23 mouse cellular contexts compared by ENCODE assay signal in genomic region chr7:130930401-130930800, GRCm38 (mm10). TPM values are rescaled to one million over a fixed set of nuclear protein-coding genes. Genes with fewer than 3 reads are reported as not detected.
DNase-seq lines count a peak whose midpoint lies in the region; ATAC-seq and TF ChIP-seq lines count a peak whose summit lies in the region.
"Had no signal": no experiment of that assay in that cellular context is flagged by ENCODE, and none has a peak within 500 bp of the region (broad histone marks: within the 10 kb centered on the region; RNA-seq: fewer than 3 reads in every experiment).

No protein-coding gene starts in this region.

- intact Hi-C loops in gastrocnemius, adult 2 months (cut with DNase I), result no loop called here

- 39% methylated on average over 3 of the region's 3 CpGs for WGBS in liver, embryonic 14.5 days (ENCODE audit: insufficient replicate concordance)
- 65% methylated on average over 3 of the region's 3 CpGs for WGBS in midbrain, embryonic 11.5 days

- DNase-seq in gastrocnemius, adult 2 months, result no peak
- no peak for DNase-seq in gastrocnemius, adult 18-20 months (ENCODE audit: low spot score)
- DNase-seq in liver, embryonic 14.5 days (ENCODE audit: low read depth in 3 of 3, low spot score in 3 of 3), result no peak
- DNase-seq in liver (no peak), CH12.LX (ENCODE audit: extremely low read depth) (peak; percentile 6)
- DNase-seq in naive thymus-derived CD4-positive, alpha-beta T cell, adult 2 months (ENCODE audit: low read depth), result peak; percentile 24
- DNase-seq in midbrain, embryonic 11.5 days (ENCODE audit: low spot score, missing footprints), result no peak
- DNase-seq: adrenal gland, postnatal 10 days; cerebellum, adult 9-10 months; heart, postnatal 36 days; kidney, adult 11 months; lung, postnatal 36 days; retina, postnatal 1 day; thymus, postnatal 25 days had no signal

- no peaks in the 10 kb centered on the region for H3K4me1 ChIP-seq in liver, embryonic 14.5 days (replicated peaks; ENCODE audit: control insufficient read depth in 2 of 2, insufficient read depth in 2 of 2, low read length in 1 of 2)
- no peaks in the 10 kb centered on the region for H3K4me1 ChIP-seq in CH12.LX (ENCODE audit: control insufficient read depth in 1 of 2, insufficient read depth in 2 of 2)
- H3K4me1 ChIP-seq in midbrain, embryonic 11.5 days (ENCODE audit: control insufficient read depth, insufficient read depth, low read length), result no peaks in the 10 kb centered on the region; the same call in 1 of the 2 replicates
- H3K4me1 ChIP-seq: embryonic facial prominence, embryonic 12.5 days; limb, embryonic 12.5 days; liver, embryonic 15.5 days had no signal

- no peaks in the 10 kb centered on the region for H3K9me3 ChIP-seq in liver, embryonic 14.5 days (ENCODE audit: control insufficient read depth, low read length)
- peaks cover 4% of the 10 kb centered on the region for H3K9me3 ChIP-seq in CH12.LX (replicated peaks; ENCODE audit: low read length)
- H3K9me3 ChIP-seq in midbrain, embryonic 11.5 days (ENCODE audit: control insufficient read depth, low read length), result no peaks in the 10 kb centered on the region
- H3K9me3 ChIP-seq: embryonic facial prominence, embryonic 12.5 days; forebrain, embryonic 15.5 days; hindbrain, embryonic 15.5 days; limb, embryonic 12.5 days; liver, embryonic 15.5 days had no signal

- H3K4me2 ChIP-seq in liver, embryonic 14.5 days (ENCODE audit: low read depth), result no peak overlapping the region
- H3K4me2 ChIP-seq in CH12.LX (ENCODE audit: insufficient read depth, low read depth, poor library complexity, severe bottlenecking), result no peak overlapping the region
- H3K4me2 ChIP-seq in midbrain, embryonic 11.5 days, result no peak overlapping the region
- H3K4me2 ChIP-seq: embryonic facial prominence, embryonic 12.5 days; forebrain, embryonic 15.5 days; hindbrain, embryonic 15.5 days; limb, embryonic 12.5 days; liver, embryonic 15.5 days had no signal

- H3K36me3 ChIP-seq in liver, embryonic 14.5 days (replicated peaks; ENCODE audit: control insufficient read depth, insufficient read depth, low read depth), result no peaks in the 10 kb centered on the region
- no peaks in the 10 kb centered on the region for H3K36me3 ChIP-seq in CH12.LX (replicated peaks in 1 of 2; ENCODE audit: control insufficient read depth in 1 of 2, insufficient read depth in 1 of 2, low read length in 1 of 2)
- no peaks in the 10 kb centered on the region for H3K36me3 ChIP-seq in midbrain, embryonic 11.5 days (ENCODE audit: control insufficient read depth, insufficient read depth, low read length)
- H3K36me3 ChIP-seq: embryonic facial prominence, embryonic 12.5 days; forebrain, embryonic 15.5 days; hindbrain, embryonic 15.5 days; limb, embryonic 12.5 days; liver, embryonic 15.5 days had no signal

- peak; percentile 17; the same call in 1 of the 2 replicates for TF ChIP-seq RAD21 in CH12.LX (IDR thresholded peaks at IDR 0.05; ENCODE audit: low read depth, low read length)

- peak; percentile 41 for TF ChIP-seq CTCF in gastrocnemius, adult 2 months (IDR thresholded peaks at IDR 0.05)
- TF ChIP-seq CTCF in liver, embryonic 14.5 days (IDR thresholded peaks at IDR 0.05; ENCODE audit: low read depth), result peak; percentile 36; the same call in 1 of the 2 replicates
- peak; percentile 18 to 59; a peak in 2 of 4 replicates for TF ChIP-seq CTCF in CH12.LX (conservative IDR thresholded peaks at IDR 0.05 in 1 of 2, IDR thresholded peaks at IDR 0.05 in 1 of 2; ENCODE audit: low read depth in 2 of 2, low read length in 2 of 2)

- dilution Hi-C loops in CH12.LX (cut with MboI; ENCODE audit: extremely low pct_ligation_motif_present, extremely low pct_unique_long_range_greater_than_20kb, low sequenced_read_pairs), result no loop called here

- no peaks in the 10 kb centered on the region for H3K79me2 ChIP-seq in CH12.LX (replicated peaks; ENCODE audit: control insufficient read depth, extremely low read depth, insufficient read depth, poor library complexity, severe bottlenecking)

- H3K9ac ChIP-seq in liver, embryonic 14.5 days (replicated peaks), result no peak overlapping the region
- H3K9ac ChIP-seq in CH12.LX (ENCODE audit: insufficient read depth, low read depth), result no peak overlapping the region
- H3K9ac ChIP-seq in midbrain, embryonic 11.5 days (ENCODE audit: low read length), result no peak overlapping the region
- H3K9ac ChIP-seq: embryonic facial prominence, embryonic 12.5 days; forebrain, embryonic 15.5 days; hindbrain, embryonic 15.5 days; limb, embryonic 12.5 days; liver, embryonic 15.5 days had no signal

- in situ Hi-C loops in CH12.LX (cut with MboI; ENCODE audit: low pct_ligation_motif_present, low pct_unique_long_range_greater_than_20kb, low sequenced_read_pairs), result no loop called here

- TF ChIP-seq POLR2A in CH12.LX (IDR thresholded peaks at IDR 0.05; ENCODE audit: low read depth, low read length), result no peak

- H3K27ac ChIP-seq in gastrocnemius, adult 2 months, result no peak overlapping the region
- H3K27ac ChIP-seq in liver, embryonic 14.5 days, result no peak overlapping the region
- H3K27ac ChIP-seq in CH12.LX (ENCODE audit: insufficient read depth, low read depth), result no peak overlapping the region
- no peak overlapping the region for H3K27ac ChIP-seq in midbrain, embryonic 11.5 days (ENCODE audit: low read depth, low read length)
- H3K27ac ChIP-seq: embryonic facial prominence, embryonic 12.5 days; forebrain, embryonic 15.5 days; hindbrain, embryonic 15.5 days; limb, embryonic 12.5 days; liver, embryonic 15.5 days had no signal

- no peak for TF ChIP-seq EP300 in liver, embryonic 14.5 days (IDR thresholded peaks at IDR 0.05; ENCODE audit: low read depth)
- TF ChIP-seq EP300 in CH12.LX (IDR thresholded peaks at IDR 0.05; ENCODE audit: low read length), result no peak

- peaks cover 20% of the 10 kb centered on the region for H3K27me3 ChIP-seq in liver, embryonic 14.5 days (ENCODE audit: control insufficient read depth, insufficient read depth, low read length)
- peaks cover 43% of the 10 kb centered on the region for H3K27me3 ChIP-seq in CH12.LX (replicated peaks)
- H3K27me3 ChIP-seq in midbrain, embryonic 11.5 days (ENCODE audit: control insufficient read depth, insufficient read depth, low read length), result peaks cover 18% of the 10 kb centered on the region
- H3K27me3 ChIP-seq: Patski had no signal

- no peak overlapping the region for H3K4me3 ChIP-seq in gastrocnemius, adult 2 months
- no peak overlapping the region for H3K4me3 ChIP-seq in liver, embryonic 14.5 days (ENCODE audit: insufficient read depth in 1 of 2, low read depth in 2 of 2, low read length in 2 of 2)
- no peak overlapping the region for H3K4me3 ChIP-seq in CH12.LX (replicated peaks in 1 of 3; ENCODE audit: low read depth in 2 of 3, low read length in 2 of 3, poor library complexity in 1 of 3)
- no peak overlapping the region for H3K4me3 ChIP-seq in midbrain, embryonic 11.5 days (ENCODE audit: low read depth, low read length)
- H3K4me3 ChIP-seq: embryonic facial prominence, embryonic 12.5 days; erythroblast, embryonic 14.5 days; forebrain, embryonic 15.5 days; hindbrain, embryonic 15.5 days; limb, embryonic 12.5 days; liver, embryonic 15.5 days had no signal

- no peak for ATAC-seq in liver, embryonic 14.5 days (ENCODE audit: insufficient read depth)
- ATAC-seq in midbrain, embryonic 11.5 days (ENCODE audit: low FRiP score), result no peak
- ATAC-seq: activated CD4-positive, CD25-positive, alpha-beta regulatory T cell, adult 4 months; forebrain, embryonic 15.5 days; Patski had no signal

TF ChIP-seq in CH12.LX, 34 proteins besides CTCF, POLR2A, EP300 and RAD21:
- TF ChIP-seq MAFK (IDR thresholded peaks at IDR 0.05; ENCODE audit: insufficient replicate concordance, low read length) (no peak), MAZ (IDR thresholded peaks at IDR 0.05; ENCODE audit: low read depth, low read length) (no peak), SMC3 (IDR thresholded peaks at IDR 0.05; ENCODE audit: low read depth, low read length) (peak; percentile 31), ZNF384 (IDR thresholded peaks at IDR 0.05; ENCODE audit: low read depth, low read length) (no peak), TCF12 (IDR thresholded peaks at IDR 0.05; ENCODE audit: low read depth, low read length) (no peak), CHD2 (IDR thresholded peaks at IDR 0.05; ENCODE audit: low read length) (no peak)

RNA-seq across cellular contexts. Expression of gene Htra1, which starts 5.5 kb away (rescaled TPM):
- 10 to 100 TPM; 23.9 to 32.6 TPM for total RNA-seq in gastrocnemius, adult 2 months (2021)
- 10 to 100 TPM; 34.2 to 42.4 TPM for total RNA-seq in gastrocnemius, adult 18-20 months (2021)
- 0.12 and 0.30 TPM in 2 replicates for polyA plus RNA-seq in liver, embryonic 14.5 days (2012; rRNA removed)
- polyA plus RNA-seq in liver, embryonic 14.5 days (2014; fragmentation: Nextera tagmentation; extraction: Ambion mirVana), result 0.17 and 0.25 TPM in 2 replicates
- total RNA-seq in CH12.LX (2012; rRNA removed), result not detected in 2 replicates
- total RNA-seq in CH12.LX (2014; rRNA removed), result not detected in 2 replicates
- polyA plus RNA-seq in CH12.LX (2012; ENCODE audit: insufficient read length, low read depth), result not detected in 2 replicates
- polyA plus RNA-seq in midbrain, embryonic 11.5 days (2014; fragmentation: Nextera tagmentation; extraction: Ambion mirVana), result 2.7 and 3.5 TPM in 2 replicates
- total RNA-seq: granulocyte monocyte progenitor cell, adult 5-6 weeks had no signal
- polyA plus RNA-seq: erythroblast, embryonic 14.5 days had no signal

Comparison
In these comparisons a context has a peak if more than half of its experiments do, and no peak if none do; other contexts are left out.
1. DNase-seq: peak in CH12.LX (single experiment) and naive thymus-derived CD4-positive, alpha-beta T cell, adult 2 months (single experiment); none in gastrocnemius, adult 2 months (single experiment), gastrocnemius, adult 18-20 months (single experiment), liver, embryonic 14.5 days (0 of 3), liver (single experiment) and midbrain, embryonic 11.5 days (single experiment).
2. RNA of gene Htra1, which starts 5.5 kb away (total RNA-seq): 34.2 to 42.4 TPM in gastrocnemius, adult 18-20 months and 23.9 to 32.6 TPM in gastrocnemius, adult 2 months; not detected in CH12.LX; every median in the first group is over 10 times any median in the second.
3. Peak in every context shown above with its lines, with median percentiles within 50 percentile points of each other: CTCF ChIP-seq.